Mouse (Mus musculus) liver, embryonic 16.5 days (tissue): ENCODE data around the gene Spty2d1. TPM values are rescaled to one million over a fixed set of nuclear protein-coding genes. Genes with fewer than 3 reads are reported as not detected.

ENCODE experiments used
- ATAC-seq: fragments of 200-750 bp; cut with Nextera tagmentation; 2 replicates; pipeline ENCODE4 v1.8.0; 2017; ENCODE audit warnings: low read depth, mild to moderate bottlenecking, moderate number of reproducible peaks, moderate library complexity
- H3K27ac ChIP-seq: fragments of 300-500 bp; sonication (generic); 2 replicates; pipeline ENCODE4 v1.5.1; 2014; ENCODE audit warnings: mild to moderate bottlenecking, low read length
- H3K27me3 ChIP-seq: fragments of 300-500 bp; sonication (generic); 2 replicates; pipeline ENCODE4 v1.6.1; 2014; ENCODE audit warnings: low read depth, low read length, mixed read lengths; ENCODE audit not compliant: control insufficient read depth, insufficient read depth
- H3K36me3 ChIP-seq: fragments of 300-500 bp; sonication (generic); 2 replicates; pipeline ENCODE4 v1.6.1; 2014; ENCODE audit warnings: mild to moderate bottlenecking; ENCODE audit not compliant: control insufficient read depth, insufficient read depth
- H3K4me1 ChIP-seq: fragments of 300-500 bp; sonication (generic); 2 replicates; pipeline ENCODE4 v1.6.1; 2014; ENCODE audit warnings: low read depth, low read length, mixed read lengths; ENCODE audit not compliant: control insufficient read depth
- H3K4me2 ChIP-seq: fragments of 300-500 bp; sonication (generic); 2 replicates; pipeline ENCODE4 v1.6.1; 2014; ENCODE audit warnings: low read depth, low read length, mixed read lengths
- H3K4me3 ChIP-seq: fragments of 300-500 bp; sonication (generic); 2 replicates; pipeline ENCODE4 v1.5.1; 2014; ENCODE audit warnings: low read depth, mild to moderate bottlenecking, low read length
- H3K9ac ChIP-seq: fragments of 300-500 bp; sonication (generic); 2 replicates; pipeline ENCODE4 v1.6.1; 2014; ENCODE audit warnings: low read depth, low read length
- H3K9me3 ChIP-seq: fragments of 300-500 bp; sonication (generic); replicated peaks from 2 replicates; pipeline ENCODE4 v1.6.1; 2016; ENCODE audit warnings: low read length; ENCODE audit not compliant: control insufficient read depth
- WGBS: fragments of 180-500 bp; shearing (Covaris S2); extraction: QIAGEN DNeasy Blood & Tissue Kit; methylation state at CpG from one replicate; pipeline ENCODE4 v1.1.7; 2014; ENCODE audit not compliant: insufficient replicate concordance; 5-methylcytosine and 5-hydroxymethylcytosine counted together
- polyA plus RNA-seq: library from polyadenylated mRNA; unstranded; fragments of >200 nt; fragmentation: Nextera tagmentation; extraction: Ambion mirVana; gene quantifications from 2 replicates; pipeline ENCODE4 v1.2.1, GENCODE M21; 2015

Spty2d1 gene
- polyA plus RNA-seq, 1 experiment from 2014 or later = 12.1 TPM

DNA sequence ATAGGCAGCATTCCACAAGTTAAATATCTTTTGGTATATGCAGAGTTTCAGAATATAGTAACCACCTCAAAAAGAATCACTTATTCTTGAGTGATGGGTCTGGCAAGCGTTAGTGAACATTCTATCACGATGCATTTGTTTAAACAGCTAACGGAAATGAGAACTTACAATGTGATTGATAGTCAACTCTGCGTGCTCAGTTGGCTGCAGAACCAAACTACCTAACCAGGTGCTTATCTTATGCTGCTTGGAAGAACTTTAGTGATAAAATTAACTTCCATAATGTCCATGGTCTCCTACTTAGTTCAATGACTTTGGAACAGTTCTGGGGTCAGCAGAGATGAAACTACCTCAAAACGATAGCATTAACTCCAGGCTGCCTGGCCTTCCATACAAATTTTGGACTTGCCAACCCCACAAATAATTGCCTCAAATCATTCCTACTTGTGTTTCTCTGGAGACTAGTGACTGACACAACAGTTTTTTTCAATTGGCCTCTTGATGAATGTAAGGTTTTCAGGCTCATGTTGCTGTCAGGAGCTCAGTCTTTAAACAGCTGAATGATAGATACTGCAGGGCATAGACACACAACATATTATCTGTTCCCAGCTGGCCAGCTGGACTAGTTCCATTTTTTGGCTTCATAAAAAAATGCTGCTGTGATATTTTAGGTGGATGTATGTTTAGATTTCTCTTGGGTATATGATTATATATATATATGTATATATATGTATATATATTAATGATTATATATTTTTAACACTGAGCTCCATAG, 6.9 kb downstream of the Spty2d1 start:
- Histone ChIP-seq H3K36me3 (peaks cover 18% of the 10 kb centered on the region), H3K27me3 (no peaks in the 10 kb centered on the region), H3K27ac (0 out of 2 replicates have a peak overlapping the region, but pooled peaks have one; percentile 2), H3K4me3 (no peak overlapping the region), H3K9ac (no peak overlapping the region), H3K9me3 (no peaks in the 10 kb centered on the region), H3K4me2 (no peak overlapping the region), H3K4me1 (peaks cover 70% of the 10 kb centered on the region)
- WGBS = 37% methylated on average over 5 of the region's 5 CpGs
- no peak for ATAC-seq

DNA sequence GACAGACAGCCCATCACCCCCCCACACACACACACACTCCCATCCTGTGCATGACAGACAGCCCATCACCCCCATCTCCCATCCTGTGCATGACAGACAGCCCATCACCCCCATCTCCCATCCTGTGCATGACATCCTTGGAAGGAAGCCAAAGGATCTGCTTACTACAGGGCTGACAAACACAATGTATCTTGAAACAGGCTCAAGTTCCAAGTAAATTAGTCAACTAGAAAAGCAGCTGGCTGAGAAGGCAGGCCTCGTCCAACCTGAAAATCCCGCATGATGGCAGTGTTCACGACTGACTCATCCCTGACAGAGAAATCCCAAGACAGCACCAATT, 7.6 kb downstream of the Spty2d1 start:
- ATAC-seq = no peak
- no peak overlapping the region for H3K4me2 ChIP-seq

DNA sequence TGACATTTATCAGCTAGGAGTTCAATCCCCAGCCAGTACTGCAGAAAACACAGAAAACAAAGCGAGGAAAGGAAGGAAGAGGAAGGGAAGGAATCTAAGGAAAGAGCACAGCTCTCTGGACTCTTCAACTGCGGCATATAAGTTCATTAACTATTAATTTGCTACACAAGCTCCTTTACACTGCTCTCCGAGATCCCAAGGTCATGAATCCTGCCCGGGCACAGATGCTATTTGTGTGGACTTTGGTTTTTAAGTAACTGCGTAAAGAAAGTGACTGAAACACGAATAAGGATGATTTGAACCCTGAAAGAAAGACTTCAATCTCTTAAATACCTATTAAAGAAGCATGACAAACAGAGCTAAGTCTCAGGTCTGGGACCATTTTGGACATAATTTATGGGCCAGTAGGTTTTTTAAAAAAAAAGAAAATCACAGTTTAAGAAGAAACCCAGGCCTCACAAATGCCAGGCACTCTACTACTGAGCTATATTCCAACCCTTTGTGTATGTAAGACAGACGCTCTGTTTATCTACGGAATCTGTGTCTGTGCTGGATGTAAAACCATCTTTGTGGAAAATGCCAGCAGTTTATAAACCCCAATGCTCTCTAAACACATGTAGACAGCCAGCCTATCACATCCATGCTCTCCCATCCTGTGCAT, 8.1 kb downstream of the Spty2d1 start:
- H3K4me2 ChIP-seq = no peak overlapping the region
- no peak overlapping the region for H3K9ac ChIP-seq
- peaks cover 75% of the 10 kb centered on the region for H3K4me1 ChIP-seq
- no peak overlapping the region for H3K27ac ChIP-seq
- peaks cover 22% of the 10 kb centered on the region for H3K36me3 ChIP-seq
- 72% methylated on average over 8 of the region's 8 CpGs for WGBS
- H3K27me3 ChIP-seq = no peaks in the 10 kb centered on the region
- no peak for ATAC-seq
- H3K4me3 ChIP-seq = no peak overlapping the region
- no peaks in the 10 kb centered on the region for H3K9me3 ChIP-seq

More for the DNA sequence above, 7.6 kb downstream of the Spty2d1 start:
- no peaks in the 10 kb centered on the region for H3K9me3 ChIP-seq
- no peak overlapping the region for H3K4me3 ChIP-seq
- H3K36me3 ChIP-seq = peaks cover 18% of the 10 kb centered on the region
- no peak overlapping the region for H3K27ac ChIP-seq
- 82% methylated on average over 3 of the region's 3 CpGs for WGBS
- no peak overlapping the region for H3K9ac ChIP-seq
- peaks cover 75% of the 10 kb centered on the region for H3K4me1 ChIP-seq
- H3K27me3 ChIP-seq = no peaks in the 10 kb centered on the region

DNA sequence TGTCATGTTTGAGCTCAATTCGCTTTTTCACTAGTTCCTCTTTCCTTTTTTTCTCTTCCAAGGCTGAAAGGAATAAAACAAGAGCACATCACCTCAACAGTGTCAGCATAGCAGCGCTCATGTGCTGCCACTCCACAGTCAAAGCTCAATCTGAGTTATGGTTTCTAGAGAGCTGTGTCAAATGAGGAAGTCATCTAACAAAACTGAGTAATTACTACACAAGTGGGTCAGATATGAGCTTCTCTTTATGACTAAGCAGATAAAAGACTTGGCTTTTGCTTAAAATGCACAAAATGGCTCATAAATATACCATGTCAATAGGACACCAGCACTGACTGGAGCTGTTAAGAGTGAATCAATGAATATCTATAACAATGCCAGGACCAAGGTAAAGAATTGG, 9.3 kb downstream of the Spty2d1 start:
- 0 out of 2 replicates have a peak overlapping the region, but pooled peaks have one; percentile 12 for H3K27ac ChIP-seq

DNA sequence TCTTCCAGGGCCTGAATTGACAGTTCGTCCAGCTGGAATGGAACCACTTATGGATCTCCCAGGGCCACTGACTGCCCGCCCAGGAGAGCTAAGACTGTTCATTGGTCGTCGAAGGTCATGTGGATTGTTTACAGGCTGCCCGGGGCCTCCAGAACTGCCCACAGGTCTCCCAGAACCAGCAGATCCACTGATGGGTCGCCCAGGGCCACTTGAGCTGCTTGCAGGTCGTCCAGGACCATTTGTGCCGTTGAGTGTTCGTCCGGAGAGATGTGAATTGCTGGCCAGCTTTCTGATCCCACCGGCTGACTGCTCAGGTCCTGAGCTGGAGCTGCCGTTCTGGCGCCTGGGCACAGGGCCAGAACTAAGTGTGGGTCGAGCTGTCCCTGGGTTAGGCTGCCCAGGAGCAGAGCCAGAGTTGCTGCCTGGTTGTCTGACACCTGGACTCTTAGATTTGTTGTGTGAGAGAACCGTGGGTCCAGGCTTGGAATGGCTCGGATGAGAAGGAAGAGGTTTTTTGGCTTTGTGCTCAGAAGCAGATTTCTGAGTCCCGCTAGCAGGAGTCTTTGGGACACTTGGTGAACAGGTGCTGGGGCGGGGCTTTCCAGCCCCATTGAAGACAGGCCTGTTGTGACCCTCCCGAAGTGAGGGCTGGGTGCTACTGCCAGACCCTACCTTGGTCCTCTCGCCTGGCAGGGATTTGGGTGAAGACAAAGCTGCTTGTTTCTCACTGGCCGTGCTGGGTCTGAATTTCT, 10.4 kb downstream of the Spty2d1 start:
- no peak for ATAC-seq
- Histone ChIP-seq H3K4me1 (peaks cover 63% of the 10 kb centered on the region), H3K9me3 (no peaks in the 10 kb centered on the region), H3K27me3 (no peaks in the 10 kb centered on the region), H3K27ac (peak overlapping the region; percentile 79), H3K36me3 (peaks cover 40% of the 10 kb centered on the region), H3K4me2 (no peak overlapping the region), H3K9ac (peak overlapping the region; percentile 1; the same call in 1 of the 2 replicates), H3K4me3 (no peak overlapping the region)
- 73% methylated on average over 21 of the region's 21 CpGs for WGBS

More for the DNA sequence above, 9.3 kb downstream of the Spty2d1 start:
- no peaks in the 10 kb centered on the region for H3K27me3 ChIP-seq
- peaks cover 29% of the 10 kb centered on the region for H3K36me3 ChIP-seq
- H3K4me1 ChIP-seq = peaks cover 71% of the 10 kb centered on the region
- no peak overlapping the region for H3K4me2 ChIP-seq
- H3K4me3 ChIP-seq = no peak overlapping the region
- no peak overlapping the region for H3K9ac ChIP-seq
- WGBS = 68% methylated on average over 2 of the region's 2 CpGs
- ATAC-seq = no peak
- H3K9me3 ChIP-seq = no peaks in the 10 kb centered on the region

DNA sequence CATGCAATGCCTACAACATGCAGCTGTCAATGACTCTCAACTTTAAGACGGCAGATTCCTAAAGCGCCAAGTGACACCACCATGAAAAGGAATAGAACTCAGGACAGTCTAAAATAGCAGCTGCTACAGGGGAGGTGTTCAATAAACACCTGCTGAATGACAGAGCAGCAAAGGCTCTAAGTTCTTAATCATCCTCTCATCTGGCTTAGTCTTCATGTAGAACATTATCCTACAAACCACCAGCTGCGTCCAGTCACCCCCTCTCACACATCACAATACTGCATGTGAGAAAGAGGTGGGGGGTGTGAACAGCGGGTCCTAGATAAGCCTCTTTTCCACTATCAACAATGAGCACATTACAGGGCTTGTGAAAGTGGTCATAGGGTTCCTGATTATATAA, 11.2 kb downstream of the Spty2d1 start:
- no peak overlapping the region for H3K4me3 ChIP-seq
- peaks cover 42% of the 10 kb centered on the region for H3K36me3 ChIP-seq
- no peak overlapping the region for H3K9ac ChIP-seq
- no peaks in the 10 kb centered on the region for H3K27me3 ChIP-seq
- peaks cover 62% of the 10 kb centered on the region for H3K4me1 ChIP-seq
- ATAC-seq = peak; percentile 89
- WGBS = 40% methylated on average over 4 of the region's 4 CpGs
- peak overlapping the region; percentile 79 for H3K27ac ChIP-seq
- peak overlapping the region; percentile 27 for H3K4me2 ChIP-seq
- H3K9me3 ChIP-seq = no peaks in the 10 kb centered on the region

DNA sequence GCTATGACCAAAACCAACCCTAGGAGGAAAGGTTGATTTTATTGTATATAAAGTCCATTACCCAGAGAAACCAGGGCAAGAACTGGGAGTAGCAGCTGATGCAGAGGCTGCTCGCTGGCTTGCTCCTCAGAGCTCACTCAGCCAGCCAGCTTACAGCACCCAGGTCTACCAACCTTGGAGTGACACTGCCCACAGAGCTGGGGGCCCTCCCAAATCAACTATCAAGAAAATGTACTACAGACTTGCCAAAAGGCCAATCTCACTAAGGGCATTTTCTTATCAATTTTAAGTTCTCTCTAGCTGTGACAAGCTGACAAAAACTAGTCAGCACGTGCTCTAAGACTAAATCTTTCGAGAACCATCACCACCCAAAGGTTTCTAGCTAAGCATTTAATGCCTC, 12.7 kb downstream of the Spty2d1 start:
- H3K9me3 ChIP-seq = no peaks in the 10 kb centered on the region
- WGBS = 35% methylated on average over 3 of the region's 3 CpGs
- ATAC-seq = peak; percentile 60
- no peaks in the 10 kb centered on the region for H3K27me3 ChIP-seq
- peaks cover 42% of the 10 kb centered on the region for H3K36me3 ChIP-seq
- H3K9ac ChIP-seq = no peak overlapping the region
- no peak overlapping the region for H3K4me3 ChIP-seq
- H3K27ac ChIP-seq = no peak overlapping the region; the same call in none of the 2 replicates
- no peak overlapping the region; the same call in 1 of the 2 replicates for H3K4me2 ChIP-seq
- peaks cover 54% of the 10 kb centered on the region for H3K4me1 ChIP-seq

DNA sequence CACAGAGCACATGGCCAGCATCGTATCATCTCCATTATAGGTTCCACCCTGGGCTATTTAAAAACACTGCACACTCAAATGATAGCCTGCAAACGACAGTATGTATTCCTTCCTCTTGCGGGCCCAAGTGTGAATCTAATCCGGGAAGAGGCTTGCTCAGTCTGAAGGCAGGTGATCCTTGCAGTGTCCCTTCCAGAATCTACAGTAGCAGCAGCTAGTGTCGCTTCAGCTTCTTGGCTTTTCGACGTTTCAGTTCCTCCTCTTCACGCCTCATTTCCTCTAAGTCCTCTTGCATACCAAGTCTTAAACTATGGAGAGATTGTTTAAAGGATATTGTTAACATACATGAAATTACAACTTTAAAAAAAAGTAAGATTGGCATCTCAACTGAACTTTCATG, 15.1 kb downstream of the Spty2d1 start:
- Histone ChIP-seq H3K4me3 (no peak overlapping the region), H3K4me2 (no peak overlapping the region), H3K36me3 (peaks cover 38% of the 10 kb centered on the region), H3K27ac (no peak overlapping the region), H3K9ac (no peak overlapping the region), H3K4me1 (peaks cover 41% of the 10 kb centered on the region), H3K9me3 (no peaks in the 10 kb centered on the region), H3K27me3 (no peaks in the 10 kb centered on the region)
- 77% methylated on average over 8 of the region's 8 CpGs for WGBS
- no peak for ATAC-seq
